Mouse (Mus musculus) liver, embryonic 11.5 days (tissue): ENCODE results near the gene Tra2b. TPM values are rescaled to one million over a fixed set of nuclear protein-coding genes. Genes with fewer than 3 reads are reported as not detected.

Experiments
- ATAC-seq: fragments of 200-750 bp; cut with Nextera tagmentation; replicated peaks from 2 replicates; pipeline ENCODE4 v1.8.0; 2017; ENCODE audit warnings: moderate number of reproducible peaks, mild to moderate bottlenecking, moderate TSS enrichment, moderate library complexity; ENCODE audit not compliant: low FRiP score
- DNase-seq: peaks from one replicate; pipeline ENCODE4 v3.0.0-alpha.2; 2017; ENCODE audit warnings: low spot score
- H3K27ac ChIP-seq: fragments of 300-500 bp; sonication (generic); 2 replicates; pipeline ENCODE4 v1.5.1; 2014; ENCODE audit warnings: mild to moderate bottlenecking, low read depth, low read length, control low read depth
- H3K27me3 ChIP-seq: fragments of 300-500 bp; sonication (generic); replicated peaks from 2 replicates; pipeline ENCODE4 v1.6.1; 2014; ENCODE audit warnings: low read length, mixed read lengths; ENCODE audit not compliant: control insufficient read depth, insufficient read depth
- H3K36me3 ChIP-seq: fragments of 300-500 bp; sonication (generic); 2 replicates; pipeline ENCODE4 v1.6.1; 2014; ENCODE audit warnings: mild to moderate bottlenecking, low read length, moderate library complexity, mixed read lengths; ENCODE audit not compliant: control insufficient read depth, insufficient read depth
- H3K4me1 ChIP-seq: fragments of 300-500 bp; sonication (generic); replicated peaks from 2 replicates; pipeline ENCODE4 v1.6.1; 2014; ENCODE audit warnings: low read length, mixed read lengths; ENCODE audit not compliant: control insufficient read depth, insufficient read depth
- H3K4me2 ChIP-seq: fragments of 300-500 bp; sonication (generic); 2 replicates; pipeline ENCODE4 v1.6.1; 2014; ENCODE audit warnings: mild to moderate bottlenecking, control low read depth, moderate library complexity
- H3K4me3 ChIP-seq: fragments of 300-500 bp; sonication (generic); 2 replicates; pipeline ENCODE4 v1.5.1; 2014; ENCODE audit warnings: low read depth, low read length, control low read depth
- H3K9ac ChIP-seq: fragments of 300-500 bp; sonication (generic); 2 replicates; pipeline ENCODE4 v1.6.1; 2014; ENCODE audit warnings: low read depth, low read length, control low read depth
- H3K9me3 ChIP-seq: fragments of 300-500 bp; sonication (generic); 2 replicates; pipeline ENCODE4 v1.6.1; 2016; ENCODE audit warnings: low read length, inconsistent platforms, mixed read lengths; ENCODE audit not compliant: control insufficient read depth
- WGBS: fragments of 180-500 bp; shearing (Covaris S2); extraction: QIAGEN DNeasy Blood & Tissue Kit; methylation state at CpG from one replicate; pipeline ENCODE4 v1.1.7; 2014; 5-methylcytosine and 5-hydroxymethylcytosine counted together
- polyA plus RNA-seq: library from polyadenylated mRNA; unstranded; fragments of >200 nt; fragmentation: Nextera tagmentation; extraction: Ambion mirVana; gene quantifications from 2 replicates; pipeline ENCODE4 v1.2.1, GENCODE M21; 2014

Gene Tra2b
- polyA plus RNA-seq, 1 experiment from 2014 or later = 331 TPM

GRCm38 (mm10) chr16:22286996-22287395, 21.2 kb upstream of the Tra2b start:
- Histone ChIP-seq H3K9me3 (peaks cover 9% of the 10 kb centered on the region; the same call in 1 of the 2 replicates), H3K36me3 (no peaks in the 10 kb centered on the region), H3K4me1 (no peaks in the 10 kb centered on the region), H3K27me3 (no peaks in the 10 kb centered on the region), H3K9ac (no peak overlapping the region), H3K27ac (no peak overlapping the region), H3K4me3 (no peak overlapping the region), H3K4me2 (no peak overlapping the region)
- no peak for ATAC-seq
- DNase-seq = no peak
- 83% methylated on average over 1 of the region's 1 CpGs for WGBS

- Histone ChIP-seq H3K9ac (no peak overlapping the region), H3K4me2 (no peak overlapping the region), H3K4me3 (no peak overlapping the region), H3K27ac (no peak overlapping the region), H3K9me3 (no peaks in the 10 kb centered on the region), H3K27me3 (no peaks in the 10 kb centered on the region), H3K36me3 (no peaks in the 10 kb centered on the region), H3K4me1 (no peaks in the 10 kb centered on the region)
- DNase-seq = no peak
- no peak for ATAC-seq
Observed at GRCm38 (mm10) chr16:22276536-22276935, 10.7 kb upstream of the Tra2b start.

- no peak overlapping the region for H3K27ac ChIP-seq
- no peak overlapping the region for H3K9ac ChIP-seq
- 60% methylated on average over 2 of the region's 2 CpGs for WGBS
- ATAC-seq = no peak
- H3K27me3 ChIP-seq = no peaks in the 10 kb centered on the region
- no peaks in the 10 kb centered on the region for H3K9me3 ChIP-seq
- H3K4me2 ChIP-seq = no peak overlapping the region
- no peaks in the 10 kb centered on the region for H3K36me3 ChIP-seq
- no peak overlapping the region for H3K4me3 ChIP-seq
- DNase-seq = no peak
- no peaks in the 10 kb centered on the region for H3K4me1 ChIP-seq
Observed at GRCm38 (mm10) chr16:22275142-22275541, 9.3 kb upstream of the Tra2b start.

- Histone ChIP-seq H3K4me3 (no peak overlapping the region), H3K4me2 (no peak overlapping the region), H3K36me3 (no peaks in the 10 kb centered on the region), H3K9ac (no peak overlapping the region), H3K27me3 (no peaks in the 10 kb centered on the region), H3K27ac (no peak overlapping the region), H3K9me3 (no peaks in the 10 kb centered on the region), H3K4me1 (peaks cover 5% of the 10 kb centered on the region)
- no peak for ATAC-seq
- DNase-seq = no peak
- WGBS = 66% methylated on average over 3 of the region's 3 CpGs
Observed at GRCm38 (mm10) chr16:22270491-22270890, 4.7 kb upstream of the Tra2b start.

- peak overlapping the region; percentile 100 for H3K9ac ChIP-seq
- WGBS = 35% methylated on average over 8 of the region's 8 CpGs
- H3K27ac ChIP-seq = peak overlapping the region; percentile 66; the same call in 1 of the 2 replicates
- H3K4me2 ChIP-seq = peak overlapping the region; percentile 81
- no peaks in the 10 kb centered on the region for H3K27me3 ChIP-seq
- peaks cover 18% of the 10 kb centered on the region for H3K4me1 ChIP-seq
- H3K36me3 ChIP-seq = no peaks in the 10 kb centered on the region
- ATAC-seq = no peak; the same call in 1 of the 2 replicates
- no peaks in the 10 kb centered on the region for H3K9me3 ChIP-seq
- no peak for DNase-seq
- peak overlapping the region; percentile 100 for H3K4me3 ChIP-seq
Observed at GRCm38 (mm10) chr16:22266384-22266783, 579 bp upstream of the Tra2b start.

- peak overlapping the region; percentile 96 for H3K27ac ChIP-seq
- peak overlapping the region; percentile 100 for H3K9ac ChIP-seq
- no peaks in the 10 kb centered on the region for H3K9me3 ChIP-seq
- WGBS = under 1% methylated on average over 67 of the region's 81 CpGs
- peaks cover 21% of the 10 kb centered on the region for H3K4me1 ChIP-seq
- peak overlapping the region; percentile 100 for H3K4me3 ChIP-seq
- ATAC-seq (peak; percentile 56), DNase-seq (peak; percentile 83)
- H3K36me3 ChIP-seq = no peaks in the 10 kb centered on the region
- no peaks in the 10 kb centered on the region for H3K27me3 ChIP-seq
- peak overlapping the region; percentile 94 for H3K4me2 ChIP-seq
Observed at GRCm38 (mm10) chr16:22264962-22265848, 600 bp downstream of the Tra2b start.

GRCm38 (mm10) chr16:22264232-22264961, 1.4 kb downstream of the Tra2b start:
- H3K27me3 ChIP-seq = no peaks in the 10 kb centered on the region
- peak overlapping the region; percentile 96 for H3K27ac ChIP-seq
- no peaks in the 10 kb centered on the region for H3K36me3 ChIP-seq
- ATAC-seq (no peak), DNase-seq (peak; percentile 42)
- peak overlapping the region; percentile 94 for H3K4me2 ChIP-seq
- peaks cover 21% of the 10 kb centered on the region for H3K4me1 ChIP-seq
- peak overlapping the region; percentile 100 for H3K4me3 ChIP-seq
- 1% methylated on average over 16 of the region's 16 CpGs for WGBS
- peak overlapping the region; percentile 100 for H3K9ac ChIP-seq
- H3K9me3 ChIP-seq = no peaks in the 10 kb centered on the region

GRCm38 (mm10) chr16:22263124-22263523, 2.7 kb downstream of the Tra2b start:
- Histone ChIP-seq H3K9ac (peak overlapping the region; percentile 100), H3K27ac (no peak overlapping the region), H3K4me3 (peak overlapping the region; percentile 100)

More at GRCm38 (mm10) chr16:22263124-22263523, 2.7 kb downstream of the Tra2b start:
- peak overlapping the region; percentile 94 for H3K4me2 ChIP-seq
- H3K9me3 ChIP-seq = no peaks in the 10 kb centered on the region
- ATAC-seq (no peak), DNase-seq (no peak)
- H3K27me3 ChIP-seq = no peaks in the 10 kb centered on the region
- H3K36me3 ChIP-seq = no peaks in the 10 kb centered on the region
- peaks cover 25% of the 10 kb centered on the region for H3K4me1 ChIP-seq
